11 mouse cellular contexts compared by ENCODE assay signal in genomic region chr7:68579216-68579615, GRCm38 (mm10).
DNase-seq lines count a peak whose midpoint lies in the region; ATAC-seq lines count a peak whose summit lies in the region.
"Had no signal": no experiment of that assay in that cellular context is flagged by ENCODE, and none has a peak within 500 bp of the region (broad histone marks: within the 10 kb centered on the region; RNA-seq: fewer than 3 reads in every experiment).

No protein-coding gene starts in this region.

- no peak for DNase-seq in heart, postnatal 14 days
- DNase-seq in limb, embryonic 10.5 days (ENCODE audit: low spot score): no peak
- no peak for DNase-seq in embryonic facial prominence, embryonic 14.5 days (ENCODE audit: low spot score)
- no peak for DNase-seq in gastrocnemius, postnatal 25 days
- DNase-seq in left cerebral cortex, postnatal 36 days (ENCODE audit: low spot score in 2 of 2): no peak

- 36% methylated on average over 8 of the region's 8 CpGs for WGBS in heart, embryonic 13.5 days
- WGBS in limb, embryonic 12.5 days: 37% methylated on average over 8 of the region's 8 CpGs
- 48% methylated on average over 8 of the region's 8 CpGs for WGBS in limb, embryonic 10.5 days
- 33% methylated on average over 8 of the region's 8 CpGs for WGBS in embryonic facial prominence, embryonic 14.5 days

- peaks cover 23% of the 10 kb centered on the region for H3K27me3 ChIP-seq in heart, embryonic 13.5 days (replicated peaks)
- H3K27me3 ChIP-seq in limb, embryonic 12.5 days: peaks cover 19% of the 10 kb centered on the region
- peaks cover 31% of the 10 kb centered on the region for H3K27me3 ChIP-seq in limb, embryonic 10.5 days (ENCODE audit: low read depth, poor library complexity, severe bottlenecking)
- peaks cover 18% of the 10 kb centered on the region for H3K27me3 ChIP-seq in embryonic facial prominence, embryonic 14.5 days (replicated peaks; ENCODE audit: control insufficient read depth, insufficient read depth, low read length)
- H3K27me3 ChIP-seq: megakaryocyte, embryonic 14.5 days had no signal

- no peak overlapping the region for H3K4me3 ChIP-seq in heart, embryonic 13.5 days
- H3K4me3 ChIP-seq in limb, embryonic 12.5 days (replicated peaks): no peak overlapping the region
- H3K4me3 ChIP-seq in limb, embryonic 10.5 days: no peak overlapping the region
- H3K4me3 ChIP-seq in embryonic facial prominence, embryonic 14.5 days (ENCODE audit: low read depth, low read length): no peak overlapping the region

- no peaks in the 10 kb centered on the region for H3K4me1 ChIP-seq in heart, embryonic 13.5 days
- 0 out of 2 replicates have a peak, but pooled peaks cover 4% of the 10 kb centered on the region for H3K4me1 ChIP-seq in limb, embryonic 12.5 days (replicated peaks)
- peaks cover 13% of the 10 kb centered on the region; the same call in 1 of the 2 replicates for H3K4me1 ChIP-seq in limb, embryonic 10.5 days
- H3K4me1 ChIP-seq in embryonic facial prominence, embryonic 14.5 days (ENCODE audit: control insufficient read depth, insufficient read depth, low read length): no peaks in the 10 kb centered on the region
- H3K4me1 ChIP-seq: kidney, embryonic 15.5 days; megakaryocyte, embryonic 14.5 days had no signal

- ATAC-seq in heart, embryonic 13.5 days (ENCODE audit: extremely low read depth, insufficient number of reproducible peaks, low FRiP score, low TSS enrichment): no peak
- no peak for ATAC-seq in limb, embryonic 12.5 days (ENCODE audit: insufficient number of reproducible peaks, insufficient read depth, low FRiP score, low TSS enrichment, low read depth)
- ATAC-seq in embryonic facial prominence, embryonic 14.5 days (ENCODE audit: low read depth): no peak
- ATAC-seq in hematopoietic stem cell, adult 5-6 weeks (replicated peaks in 1 of 2; ENCODE audit: insufficient read depth in 1 of 2, low FRiP score in 2 of 2, low TSS enrichment in 1 of 2, low read depth in 1 of 2, poor library complexity in 2 of 2, severe bottlenecking in 2 of 2): peak; percentile 30 to 48; a peak in 1 of 4 replicates

- no peaks in the 10 kb centered on the region for H3K36me3 ChIP-seq in heart, embryonic 13.5 days
- H3K36me3 ChIP-seq in limb, embryonic 12.5 days: no peaks in the 10 kb centered on the region
- no peaks in the 10 kb centered on the region for H3K36me3 ChIP-seq in limb, embryonic 10.5 days
- no peaks in the 10 kb centered on the region for H3K36me3 ChIP-seq in embryonic facial prominence, embryonic 14.5 days (ENCODE audit: control insufficient read depth, insufficient read depth, low read length)
- H3K36me3 ChIP-seq: kidney, embryonic 15.5 days had no signal

- H3K9ac ChIP-seq in heart, embryonic 13.5 days: no peak overlapping the region
- H3K9ac ChIP-seq in limb, embryonic 12.5 days (replicated peaks): 0 out of 2 replicates have a peak overlapping the region, but pooled peaks have one; percentile 12
- 0 out of 2 replicates have a peak overlapping the region, but pooled peaks have one; percentile 3 for H3K9ac ChIP-seq in embryonic facial prominence, embryonic 14.5 days (ENCODE audit: low read depth, low read length)
- H3K9ac ChIP-seq: kidney, embryonic 15.5 days had no signal

- H3K9me3 ChIP-seq in heart, embryonic 13.5 days: no peaks in the 10 kb centered on the region
- no peaks in the 10 kb centered on the region for H3K9me3 ChIP-seq in limb, embryonic 12.5 days
- no peaks in the 10 kb centered on the region for H3K9me3 ChIP-seq in limb, embryonic 10.5 days (replicated peaks)
- H3K9me3 ChIP-seq in embryonic facial prominence, embryonic 14.5 days (ENCODE audit: control insufficient read depth, low read length): no peaks in the 10 kb centered on the region
- H3K9me3 ChIP-seq: kidney, embryonic 15.5 days; megakaryocyte, embryonic 14.5 days had no signal

- H3K27ac ChIP-seq in heart, embryonic 13.5 days (replicated peaks): no peak overlapping the region
- H3K27ac ChIP-seq in limb, embryonic 12.5 days: no peak overlapping the region
- H3K27ac ChIP-seq in limb, embryonic 10.5 days: no peak overlapping the region
- no peak overlapping the region for H3K27ac ChIP-seq in embryonic facial prominence, embryonic 14.5 days (replicated peaks; ENCODE audit: low read depth, low read length)
- H3K27ac ChIP-seq: heart, adult 2 months; kidney, embryonic 15.5 days had no signal

- intact Hi-C loops in heart, postnatal 14 days (cut with DNase I): loop anchor here (1.0 to 10.0 kb wide), 4 partner anchors 73 to 1756 kb away; no protein-coding TSS in a partner anchor
- intact Hi-C loops in left cerebral cortex, postnatal 36 days (cut with DNase I): loop anchor here (5.0 kb wide), 1 partner anchor 207 kb away; no protein-coding TSS in a partner anchor

- H3K4me2 ChIP-seq in heart, embryonic 13.5 days: 0 out of 2 replicates have a peak overlapping the region, but pooled peaks have one; percentile 68
- H3K4me2 ChIP-seq in limb, embryonic 12.5 days: peak overlapping the region; percentile 44; the same call in 1 of the 2 replicates
- peak overlapping the region; percentile 55 for H3K4me2 ChIP-seq in embryonic facial prominence, embryonic 14.5 days (ENCODE audit: low read depth, low read length)

Comparison
In these comparisons a context has a peak if more than half of its experiments do, and no peak if none do; other contexts are left out.
1. ATAC-seq: peak in hematopoietic stem cell, adult 5-6 weeks (2 of 2); none in heart, embryonic 13.5 days (single experiment), limb, embryonic 12.5 days (single experiment) and embryonic facial prominence, embryonic 14.5 days (single experiment).
2. Peak in every context shown above with its lines, with median percentiles within 50 percentile points of each other: H3K4me2 ChIP-seq.